Mouse (Mus musculus): ENCODE results near the gene Trpm2.

DNA sequence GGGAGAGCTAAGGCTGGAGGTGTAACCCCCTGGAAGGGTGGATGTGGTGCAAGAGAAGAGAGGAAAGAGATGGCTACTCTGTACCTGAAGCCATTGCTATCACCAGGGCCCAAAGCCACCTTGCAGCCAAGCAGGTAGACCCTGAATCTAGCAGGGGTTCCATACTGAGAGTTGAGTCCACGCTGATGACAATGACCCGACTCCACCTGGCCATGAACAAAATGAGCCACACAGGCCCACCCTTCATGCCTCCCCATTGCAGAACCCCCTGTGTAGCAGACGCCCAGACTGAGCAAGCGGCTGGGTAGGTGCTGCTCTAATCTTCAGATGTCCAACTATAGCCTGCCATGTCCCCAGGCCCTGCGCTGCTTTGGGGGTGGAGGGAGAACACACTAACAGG is 15.4 kb upstream of the Trpm2 start:
- TF ChIP-seq GATA1 (IDR thresholded peaks at IDR 0.05; ENCODE audit: low read length) (no peak), TAL1 (IDR thresholded peaks at IDR 0.05; ENCODE audit: low read length) (no peak)
